Mouse (Mus musculus) brain, embryonic 14.5 days (tissue): ENCODE data around the gene Myzap.

Source experiments
- CTCF ChIP-seq: fragments of 200-500 bp; IDR thresholded peaks from 2 replicates; pipeline ENCODE4 v1.5.1; 2012; ENCODE audit warnings: inconsistent platforms, mild to moderate bottlenecking, moderate library complexity, borderline replicate concordance; ENCODE audit not compliant: insufficient read depth, insufficient read length; ENCODE audit errors: extremely low read depth
- POLR2A ChIP-seq: fragments of 200-500 bp; IDR thresholded peaks from 2 replicates; pipeline ENCODE4 v1.6.1; 2012; ENCODE audit warnings: mild to moderate bottlenecking, inconsistent platforms, borderline replicate concordance; ENCODE audit not compliant: poor library complexity, insufficient read depth, insufficient read length, severe bottlenecking; ENCODE audit errors: extremely low read depth

DNA sequence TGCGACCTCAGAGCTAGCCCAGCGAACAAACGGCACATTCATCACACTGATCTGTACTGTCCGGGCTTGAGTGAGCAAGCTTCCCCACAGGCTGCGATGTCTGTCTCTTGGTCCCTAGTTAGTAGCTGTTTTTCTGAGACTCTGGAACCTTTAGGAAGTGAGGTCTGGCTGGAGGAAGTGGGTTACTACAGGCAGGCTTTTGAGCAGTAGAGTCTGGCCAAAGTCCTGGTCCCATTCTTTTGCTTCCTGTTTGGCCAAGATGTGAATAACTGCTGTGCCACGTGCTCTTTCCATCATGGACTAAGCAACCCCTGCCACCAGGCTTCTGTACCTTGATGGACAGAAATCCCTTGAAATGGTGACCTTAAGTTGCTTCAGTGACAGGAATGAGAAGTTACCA is 4.7 kb upstream of the Myzap start:
- no peak for TF ChIP-seq POLR2A
- TF ChIP-seq CTCF: no peak
